Mouse (Mus musculus): ENCODE measurements around the gene Ctso. TPM values are rescaled to one million over a fixed set of nuclear protein-coding genes. Genes with fewer than 3 reads are reported as not detected.

Ctso gene
- 1 to 10 TPM; 4.2 to 5.8 TPM for total RNA-seq (2021)
- long read RNA-seq, experiment 1, transcript Ctso-201 (8 exons, 3,468 nt): major isoform, 14 of 14 reads
- long read RNA-seq, experiment 1, partial matches to known transcripts: 0 of 14 reads
- long read RNA-seq, experiment 1, other reads (novel, unspliced or antisense): 0 of 14 reads
- long read RNA-seq, experiment 2, transcript Ctso-201 (8 exons, 3,468 nt): major isoform, 5 of 7 reads
- long read RNA-seq, experiment 2, partial matches to known transcripts: 0 of 7 reads
- long read RNA-seq, experiment 2, other reads (novel, unspliced or antisense): 2 of 7 reads

DNA sequence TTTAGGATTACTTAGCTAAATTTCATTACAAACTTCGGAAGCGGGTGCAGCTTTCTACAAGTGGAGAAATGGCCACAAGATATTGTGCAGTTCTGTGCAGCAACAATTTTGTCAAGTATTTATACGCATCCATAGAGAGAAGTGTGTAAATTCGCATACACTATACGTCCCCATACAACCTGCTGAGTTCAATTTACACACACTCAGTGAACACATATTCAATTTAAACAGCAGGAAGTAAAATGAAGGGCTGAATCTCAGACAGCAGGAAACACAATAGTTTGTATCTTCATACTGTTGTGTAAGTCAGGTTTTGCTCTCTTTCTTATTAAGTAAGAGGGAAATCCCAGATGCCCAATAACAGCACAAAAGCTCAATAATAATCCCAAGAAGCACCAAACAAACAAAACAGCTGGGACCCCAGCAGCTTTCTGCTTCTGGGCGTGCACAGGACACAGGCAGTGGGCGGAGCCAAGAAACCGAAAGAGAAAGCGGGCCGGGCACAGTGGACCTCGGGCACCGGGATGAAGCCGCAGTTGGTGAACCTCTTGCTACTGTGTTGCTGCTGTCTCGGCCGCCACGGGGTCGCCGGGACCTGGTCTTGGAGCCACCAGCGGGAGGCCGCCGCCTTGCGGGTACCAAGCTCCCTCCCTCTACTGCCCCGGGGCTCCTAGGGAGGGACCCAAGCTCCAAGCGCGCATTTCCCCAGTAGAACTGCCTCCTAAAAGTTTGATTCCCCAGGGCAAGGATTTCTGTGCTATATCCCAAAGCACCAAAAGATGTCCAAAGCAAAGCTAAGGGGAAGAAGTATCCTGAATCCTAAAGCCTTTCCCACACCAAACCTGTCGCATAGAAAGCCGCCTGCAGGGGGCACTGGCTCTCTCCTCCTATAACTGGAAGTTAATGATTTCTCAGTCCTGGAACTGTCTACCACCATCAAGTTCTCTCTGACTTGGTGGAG is at the start of gene Ctso:
Gene Ctso (plus strand): TSS at position 461 of the 961 bp plus-strand sequence.
- peak; percentile 91 for DNase-seq
- intact Hi-C loops (cut with DNase I): no loop called here
- Histone ChIP-seq H3K27ac (peak within 1 kb of the TSS; percentile 99), H3K4me3 (peak within 1 kb of the TSS; percentile 86)
- peak; percentile 84 for TF ChIP-seq CTCF (IDR thresholded peaks at IDR 0.05)

DNA sequence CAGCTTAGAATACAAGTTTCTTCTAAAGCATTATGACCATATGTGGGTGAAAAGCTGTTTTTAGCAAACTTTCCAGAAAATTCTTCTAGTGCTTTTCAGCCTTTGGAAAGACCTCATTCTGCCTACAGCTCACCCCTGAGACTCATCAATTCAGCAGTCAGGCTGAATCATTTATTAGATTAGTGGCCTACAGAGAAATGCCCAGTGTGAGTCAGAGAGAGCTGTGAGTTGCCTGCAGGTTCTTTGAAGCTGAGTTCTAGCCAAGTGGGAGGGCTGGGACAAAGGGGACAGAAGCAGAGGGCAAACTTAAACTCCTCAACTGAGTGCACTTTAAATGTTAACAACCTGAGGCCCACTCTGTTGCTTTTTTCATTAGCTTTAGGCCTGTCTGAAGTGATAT is 48.5 kb upstream of the Ctso start:
- no peak overlapping the region for H3K4me3 ChIP-seq
- DNase-seq: no peak
- TF ChIP-seq CTCF (IDR thresholded peaks at IDR 0.05): no peak
- H3K27ac ChIP-seq: no peak overlapping the region
- intact Hi-C loops (cut with DNase I): no loop called here

DNA sequence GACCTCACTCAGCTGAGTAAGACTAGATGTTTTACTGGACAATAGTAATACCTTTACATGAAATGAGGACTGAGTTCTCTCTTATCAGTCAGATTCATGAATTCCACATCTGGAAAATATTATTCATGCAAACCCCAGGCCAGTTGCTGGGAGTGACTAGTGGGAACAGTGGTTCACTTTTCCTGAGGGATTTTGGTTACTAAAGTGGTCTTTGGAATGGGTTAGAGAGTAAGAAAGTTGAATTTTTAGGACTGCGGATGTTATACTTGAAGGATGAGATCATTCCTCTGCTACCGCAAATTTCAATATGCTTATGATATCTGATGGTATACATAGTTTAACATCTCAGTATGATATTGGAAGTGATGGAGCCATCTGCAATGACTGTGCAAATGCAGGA is 46.8 kb upstream of the Ctso start:
- no peak overlapping the region for H3K4me3 ChIP-seq
- no peak for DNase-seq
- intact Hi-C loops (cut with DNase I): no loop called here
- TF ChIP-seq CTCF (IDR thresholded peaks at IDR 0.05): no peak
- no peak overlapping the region for H3K27ac ChIP-seq

DNA sequence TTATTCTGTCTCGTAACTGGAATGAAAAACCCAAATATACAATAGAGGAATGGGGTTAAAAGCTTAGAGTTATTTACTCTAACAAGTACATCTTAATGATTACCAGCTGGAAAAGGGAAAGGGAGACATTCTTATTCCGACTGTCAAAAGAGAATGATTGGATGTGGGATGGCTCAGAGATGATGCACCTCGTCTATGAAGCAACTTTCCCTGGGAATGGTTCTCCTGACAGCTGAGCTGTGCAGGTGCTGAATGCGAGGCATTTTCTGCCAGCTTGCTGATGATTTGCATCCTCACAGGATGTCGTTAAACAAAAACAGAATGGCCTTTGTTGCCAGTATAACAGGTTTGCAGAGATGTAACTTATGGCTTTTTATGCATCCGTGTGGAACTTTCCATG is 43.3 kb upstream of the Ctso start:
- no peak for TF ChIP-seq CTCF (IDR thresholded peaks at IDR 0.05)
- Histone ChIP-seq H3K27ac (no peak overlapping the region), H3K4me3 (no peak overlapping the region)
- no peak for DNase-seq
- intact Hi-C loops (cut with DNase I): no loop called here

DNA sequence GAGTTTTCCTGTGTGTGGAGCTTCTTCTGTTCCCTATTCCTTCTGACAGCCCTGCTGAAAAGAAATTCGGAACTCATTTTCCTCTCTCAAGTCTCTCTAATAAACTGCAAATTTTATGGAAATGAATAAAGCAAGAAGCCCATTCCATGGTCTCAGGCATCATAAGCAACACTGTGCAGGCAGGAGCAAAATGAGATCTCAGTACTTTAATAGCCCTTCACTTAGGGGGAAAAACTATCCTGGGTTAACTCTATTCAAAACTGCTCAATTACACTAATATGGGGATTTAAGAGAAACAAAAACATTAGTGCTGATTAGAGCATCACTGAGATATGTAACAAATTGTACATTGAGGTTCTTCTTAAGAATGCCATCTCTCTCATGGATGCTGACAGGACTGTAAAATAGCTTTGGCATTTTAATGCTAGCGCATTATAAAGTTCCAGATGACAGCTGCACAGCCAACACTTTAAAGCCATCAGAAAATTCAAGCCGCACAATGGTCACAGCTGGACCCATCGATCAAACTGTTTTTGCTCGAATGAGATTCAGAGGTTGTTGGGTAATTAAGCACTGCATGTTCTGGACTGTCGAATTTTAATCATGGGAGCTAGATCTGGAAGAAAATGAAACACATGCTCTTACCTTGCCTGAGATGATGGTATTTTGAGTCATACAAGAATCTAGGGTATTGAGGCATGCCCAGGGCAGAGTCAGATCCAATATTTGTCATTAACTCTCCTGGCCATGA is 21.9 kb upstream of the Ctso start:
- no peak for TF ChIP-seq CTCF (IDR thresholded peaks at IDR 0.05)
- intact Hi-C loops (cut with DNase I): no loop called here
- DNase-seq: no peak
- Histone ChIP-seq H3K27ac (no peak overlapping the region), H3K4me3 (no peak overlapping the region)

DNA sequence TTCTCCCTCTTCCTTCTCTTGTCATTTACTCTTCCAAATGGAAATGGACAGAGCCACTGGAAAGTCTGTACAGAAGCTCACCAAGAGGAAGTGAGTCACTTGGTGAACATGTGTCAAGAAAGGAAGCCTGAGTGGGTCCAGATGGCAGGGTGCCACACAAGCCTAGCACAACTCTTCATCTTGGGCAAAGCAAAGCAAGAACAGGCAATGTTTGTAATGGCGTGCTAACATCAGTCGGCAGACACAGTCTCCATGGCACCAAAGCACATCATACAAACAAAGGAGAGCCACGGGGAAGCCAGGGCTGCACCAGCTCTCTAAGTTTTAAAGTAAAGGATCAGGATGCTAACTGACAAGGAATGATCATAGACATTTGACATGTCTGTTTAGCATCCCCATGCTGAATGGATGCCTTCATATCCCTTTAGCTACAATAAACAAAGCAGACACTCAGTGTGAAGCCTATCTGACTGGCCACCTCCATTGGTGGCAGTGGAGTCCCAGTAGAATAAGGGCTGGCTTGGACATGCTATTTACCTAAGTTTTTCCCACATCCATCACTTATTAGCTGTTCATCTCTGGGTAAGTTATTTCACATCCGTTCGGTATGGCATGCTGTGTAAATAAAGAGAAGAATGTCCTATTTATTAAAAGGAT is 16.2 kb upstream of the Ctso start:
- TF ChIP-seq CTCF (IDR thresholded peaks at IDR 0.05): no peak
- H3K4me3 ChIP-seq: no peak overlapping the region
- DNase-seq: no peak
- no peak overlapping the region for H3K27ac ChIP-seq
- intact Hi-C loops (cut with DNase I): no loop called here

DNA sequence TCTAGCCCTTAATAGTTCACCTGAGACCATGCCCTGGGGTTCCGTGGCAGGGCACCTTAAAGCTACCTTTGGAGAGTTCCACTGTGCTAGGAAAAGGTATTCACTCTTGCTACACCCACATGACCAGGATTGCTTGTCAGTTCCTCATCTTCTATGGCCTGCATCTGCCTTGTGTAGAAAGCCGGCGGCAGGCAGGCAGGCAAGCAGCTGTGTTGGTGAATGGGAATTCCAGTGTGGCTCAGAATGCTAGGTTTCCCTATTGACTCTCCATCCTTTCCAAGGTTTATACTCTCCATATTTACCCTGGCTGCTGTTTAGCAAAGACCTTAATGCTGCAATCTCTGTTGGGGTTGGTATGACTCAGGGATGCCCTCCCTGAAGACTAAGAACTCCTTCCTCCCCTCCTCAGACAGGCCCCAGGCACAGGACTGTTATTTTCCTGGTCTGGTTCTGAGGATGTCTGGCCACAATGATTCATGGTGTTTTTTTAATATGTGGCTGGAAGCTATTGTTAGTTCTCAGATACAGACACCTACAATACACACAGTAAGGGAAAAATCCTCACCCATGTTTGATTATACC is 15.0 kb upstream of the Ctso start:
- intact Hi-C loops (cut with DNase I): no loop called here
- no peak overlapping the region for H3K4me3 ChIP-seq
- no peak for TF ChIP-seq CTCF (IDR thresholded peaks at IDR 0.05)
- DNase-seq: no peak
- H3K27ac ChIP-seq: no peak overlapping the region

DNA sequence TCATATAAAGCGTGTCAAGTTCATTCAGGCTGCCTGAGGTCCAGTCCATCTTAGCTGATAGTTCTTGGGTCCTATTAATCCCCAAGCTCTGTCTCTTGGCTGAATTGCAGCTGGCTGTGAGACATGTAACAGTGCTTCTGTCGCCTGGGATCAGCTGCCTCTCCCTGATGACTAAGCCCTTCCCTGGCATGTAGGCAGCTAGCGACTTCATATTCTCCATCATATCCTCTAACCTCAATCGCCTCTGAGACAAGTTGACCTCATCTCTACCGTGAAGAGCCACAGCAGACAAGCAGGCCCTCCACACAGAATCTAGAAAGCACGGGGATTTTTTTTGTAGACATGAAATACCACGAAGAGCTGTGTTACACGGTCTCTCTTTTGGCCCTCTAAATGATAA is 14.2 kb upstream of the Ctso start:
- intact Hi-C loops (cut with DNase I): no loop called here
- no peak for TF ChIP-seq CTCF (IDR thresholded peaks at IDR 0.05)
- H3K4me3 ChIP-seq: no peak overlapping the region
- DNase-seq: no peak
- no peak overlapping the region for H3K27ac ChIP-seq

DNA sequence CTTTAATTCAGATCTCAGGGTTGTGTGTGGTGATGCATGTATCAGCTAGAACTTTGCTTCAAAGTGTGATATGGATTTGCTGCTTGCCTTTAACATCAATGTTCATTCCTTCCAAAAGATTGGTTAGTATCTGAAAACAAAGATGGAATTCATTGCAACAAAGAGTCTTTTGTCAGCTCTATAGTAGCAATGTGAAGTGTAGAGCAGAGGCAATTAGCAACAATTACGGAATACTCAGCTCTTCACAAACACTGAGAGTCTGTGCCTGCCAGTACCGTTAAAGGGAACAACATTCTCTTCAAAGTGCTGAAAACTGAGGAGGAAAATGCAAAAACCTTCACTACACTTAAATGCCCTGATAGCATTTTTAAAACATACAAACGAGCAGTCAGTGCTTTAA is 12.7 kb upstream of the Ctso start:
- Histone ChIP-seq H3K4me3 (no peak overlapping the region), H3K27ac (no peak overlapping the region)
- DNase-seq: no peak
- TF ChIP-seq CTCF (IDR thresholded peaks at IDR 0.05): no peak
- intact Hi-C loops (cut with DNase I): loop anchor here (5.0 to 10.0 kb wide), 2 partner anchors 885 to 962 kb away; partner anchors contain the start of gene Pdgfc

DNA sequence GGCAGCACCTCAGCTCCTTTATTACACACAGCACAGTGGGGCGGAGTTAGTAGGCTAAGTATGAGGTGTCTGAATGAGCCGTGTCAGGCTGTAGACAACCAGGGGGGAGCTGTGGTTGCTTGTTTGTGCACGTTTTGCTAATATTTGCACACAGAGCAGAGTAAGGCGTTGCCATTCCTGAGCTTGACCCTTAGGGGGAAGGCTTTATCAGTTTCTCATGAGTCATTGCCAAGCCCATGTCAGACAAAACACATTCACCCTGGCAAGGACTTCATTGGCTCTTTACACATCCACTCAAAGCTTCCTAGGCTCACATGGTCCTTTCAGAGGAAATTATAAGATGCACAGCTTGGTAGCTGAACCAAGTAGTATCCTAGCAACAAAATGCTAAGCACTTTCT is 9.5 kb upstream of the Ctso start:
- no peak overlapping the region for H3K27ac ChIP-seq
- intact Hi-C loops (cut with DNase I): loop anchor here (5.0 to 10.0 kb wide), 2 partner anchors 888 to 966 kb away; partner anchors contain the start of gene Pdgfc
- no peak for DNase-seq
- H3K4me3 ChIP-seq: no peak overlapping the region
- no peak for TF ChIP-seq CTCF (IDR thresholded peaks at IDR 0.05)

DNA sequence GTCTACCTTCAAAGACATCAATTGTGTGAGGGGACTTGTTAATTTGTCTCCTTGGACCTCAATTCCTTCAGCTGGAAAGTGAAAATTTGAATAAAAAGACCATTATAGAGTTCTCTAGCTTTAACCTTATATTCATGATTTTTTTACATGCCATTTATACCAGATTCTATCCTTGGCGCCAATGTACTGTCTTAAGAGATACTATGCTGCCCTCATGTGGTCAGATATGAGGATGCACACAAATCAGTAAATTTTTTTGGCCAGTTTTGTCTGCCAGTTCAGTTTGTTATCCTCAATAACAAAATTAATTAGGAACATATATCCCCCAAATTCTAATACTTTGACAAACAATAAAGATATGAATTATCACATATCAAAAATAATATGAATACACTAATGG is 7.5 kb upstream of the Ctso start:
- TF ChIP-seq CTCF (IDR thresholded peaks at IDR 0.05): peak; percentile 84
- H3K4me3 ChIP-seq: no peak overlapping the region
- intact Hi-C loops (cut with DNase I): loop anchor here (5.0 to 10.0 kb wide), 2 partner anchors 890 to 968 kb away; partner anchors contain the start of gene Pdgfc
- H3K27ac ChIP-seq: no peak overlapping the region
- DNase-seq: no peak

DNA sequence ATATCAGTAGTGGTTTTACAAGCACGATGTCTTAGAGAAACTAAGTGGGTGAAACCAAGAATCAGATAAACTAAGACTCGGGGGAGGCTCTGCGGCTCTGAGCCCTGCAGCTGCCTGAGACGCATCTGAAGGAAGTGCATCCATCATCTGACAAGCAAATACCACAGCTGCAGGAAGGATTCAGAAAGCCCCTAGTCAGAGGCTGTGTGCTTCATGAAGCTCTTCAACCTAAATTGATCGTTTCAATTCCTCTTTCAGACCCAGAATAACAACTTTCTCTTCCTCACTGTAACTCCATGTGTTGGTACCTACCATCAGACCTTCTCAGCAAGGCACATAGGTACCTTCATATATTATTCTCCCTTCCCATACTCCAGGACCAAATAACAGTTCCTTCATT is 6.5 kb upstream of the Ctso start:
- Histone ChIP-seq H3K4me3 (no peak overlapping the region), H3K27ac (no peak overlapping the region)
- DNase-seq: no peak
- intact Hi-C loops (cut with DNase I): loop anchor here (10.0 kb wide), 1 partner anchor 891 kb away; the partner anchor contains the start of gene Pdgfc
- TF ChIP-seq CTCF (IDR thresholded peaks at IDR 0.05): no peak
